Mouse (Mus musculus) cerebral cortex, adult 2 months (tissue): ENCODE results near the gene Hist1h1c.

Experiments
- whole genome bisulfite sequencing: fragments of 180-500 bp; shearing (Covaris S2); methylation state at CpG from one replicate; pipeline ENCODE4 v1.1.7; 2018; 5-methylcytosine and 5-hydroxymethylcytosine counted together

Gene Hist1h1c

GRCm38 (mm10) chr13:23738677-23739068 lies at the start of gene Hist1h1c:
Hist1h1c (plus strand) TSS chr13:23738808.
- WGBS, result under 1% methylated on average over 38 of the region's 38 CpGs

DNA sequence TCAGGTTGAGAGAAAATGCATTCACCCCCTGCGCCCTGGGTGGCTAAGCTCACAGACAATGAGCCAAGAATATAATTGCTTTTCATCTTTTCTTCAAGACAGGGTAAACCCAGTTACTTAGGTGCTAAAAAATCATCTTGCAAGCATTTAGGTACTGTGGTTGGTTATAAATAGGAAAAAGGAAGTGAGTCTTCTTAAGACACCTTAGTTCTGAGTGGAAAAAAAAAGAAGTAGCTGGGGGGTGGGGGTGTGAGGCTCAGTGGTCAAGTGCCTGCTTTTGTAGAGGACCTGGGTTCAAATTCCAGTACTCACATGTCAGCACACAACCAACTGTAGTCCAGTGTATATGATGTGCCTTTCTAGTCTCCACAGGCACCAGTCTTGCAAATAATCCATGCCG lies 49.7 kb upstream of the Hist1h1c start:
- 98% methylated on average over 2 of the region's 2 CpGs for WGBS

DNA sequence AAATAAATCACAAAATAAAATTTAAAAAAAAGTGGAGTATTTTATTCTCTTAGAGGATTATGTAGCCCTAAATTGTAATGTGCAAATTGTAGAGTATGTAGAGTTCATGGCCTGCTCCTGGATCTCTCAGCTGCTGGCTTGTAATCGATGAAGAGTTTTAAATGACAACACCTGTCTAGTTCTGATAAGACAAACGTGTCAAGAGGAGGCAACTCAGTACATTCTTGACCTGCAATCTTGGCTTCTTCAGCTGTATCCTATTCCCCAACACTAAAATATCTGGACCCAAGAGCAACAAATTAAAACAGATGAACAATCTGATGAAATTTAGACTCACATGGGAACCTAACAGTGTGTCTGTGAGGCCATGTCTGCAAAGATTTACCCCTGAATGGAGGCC lies 49.1 kb upstream of the Hist1h1c start:
- WGBS, result 84% methylated on average over 2 of the region's 2 CpGs

DNA sequence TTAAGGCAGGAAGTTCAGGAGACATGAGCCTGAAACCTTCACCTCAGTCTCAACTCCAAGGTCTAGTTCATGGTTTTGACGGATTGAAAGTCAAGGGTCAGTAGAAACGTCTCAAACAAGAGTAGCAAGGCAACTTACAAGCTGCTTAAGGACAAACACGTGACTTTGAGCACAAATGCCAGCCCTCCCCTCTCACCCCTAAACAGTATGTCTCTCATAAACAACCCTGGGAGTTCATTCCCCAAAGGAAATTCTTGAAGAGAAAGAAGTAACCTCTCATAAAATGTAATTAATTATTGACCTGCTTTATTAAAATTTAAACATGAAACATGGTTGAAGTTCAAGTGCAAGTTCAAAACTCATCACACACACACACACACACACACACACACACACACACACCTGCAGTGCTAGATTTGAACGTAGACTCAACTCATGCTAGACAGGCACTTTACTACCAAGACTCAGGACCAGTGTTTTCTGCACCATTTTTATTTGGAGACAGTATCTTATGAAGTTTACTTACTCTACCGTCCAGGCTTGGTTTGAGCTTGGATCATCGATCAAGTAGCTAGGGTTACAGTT lies 44.7 kb upstream of the Hist1h1c start:
- WGBS, result 86% methylated on average over 6 of the region's 6 CpGs

GRCm38 (mm10) chr13:23694956-23695355 lies 43.7 kb upstream of the Hist1h1c start:
- WGBS, result 97% methylated on average over 9 of the region's 9 CpGs

- 59% methylated on average over 13 of the region's 13 CpGs for WGBS
Observed at GRCm38 (mm10) chr13:23695514-23695913, 43.1 kb upstream of the Hist1h1c start, which contains the start of gene Hist1h1t. Hist1h1t (plus strand) TSS chr13:23695814.

GRCm38 (mm10) chr13:23696061-23696474 lies 42.5 kb upstream of the Hist1h1c start:
- WGBS, result 65% methylated on average over 15 of the region's 15 CpGs

GRCm38 (mm10) chr13:23697491-23698299 lies 40.9 kb upstream of the Hist1h1c start:
- WGBS, result under 1% methylated on average over 29 of the region's 32 CpGs

- WGBS, result under 1% methylated on average over 22 of the region's 22 CpGs
Observed at GRCm38 (mm10) chr13:23698300-23698693, 40.3 kb upstream of the Hist1h1c start, which contains the start of gene Hist1h4c. Hist1h4c (minus strand) TSS chr13:23698454.

DNA sequence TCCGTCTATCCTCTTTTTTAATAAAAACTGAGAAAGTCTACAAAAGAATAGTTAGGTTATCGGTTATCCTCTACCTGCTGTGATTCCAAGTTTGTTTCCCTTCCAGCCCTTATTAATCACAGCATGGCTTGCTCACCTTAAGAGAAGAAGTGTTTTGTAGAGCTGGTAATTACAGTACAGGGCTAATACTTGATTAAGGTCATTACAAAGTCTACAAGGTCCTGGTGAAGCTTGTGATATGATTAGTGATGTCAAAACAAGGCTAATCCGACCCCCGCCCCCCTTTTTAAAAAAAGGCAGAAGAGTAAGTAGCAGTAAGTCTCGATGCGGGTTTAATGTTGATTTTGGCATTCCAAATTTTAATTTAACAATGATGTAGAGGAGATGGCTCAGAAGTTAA lies 39.6 kb upstream of the Hist1h1c start:
- 42% methylated on average over 6 of the region's 6 CpGs for WGBS

- WGBS, result 54% methylated on average over 3 of the region's 3 CpGs
Observed at GRCm38 (mm10) chr13:23699767-23700166, 38.8 kb upstream of the Hist1h1c start.

DNA sequence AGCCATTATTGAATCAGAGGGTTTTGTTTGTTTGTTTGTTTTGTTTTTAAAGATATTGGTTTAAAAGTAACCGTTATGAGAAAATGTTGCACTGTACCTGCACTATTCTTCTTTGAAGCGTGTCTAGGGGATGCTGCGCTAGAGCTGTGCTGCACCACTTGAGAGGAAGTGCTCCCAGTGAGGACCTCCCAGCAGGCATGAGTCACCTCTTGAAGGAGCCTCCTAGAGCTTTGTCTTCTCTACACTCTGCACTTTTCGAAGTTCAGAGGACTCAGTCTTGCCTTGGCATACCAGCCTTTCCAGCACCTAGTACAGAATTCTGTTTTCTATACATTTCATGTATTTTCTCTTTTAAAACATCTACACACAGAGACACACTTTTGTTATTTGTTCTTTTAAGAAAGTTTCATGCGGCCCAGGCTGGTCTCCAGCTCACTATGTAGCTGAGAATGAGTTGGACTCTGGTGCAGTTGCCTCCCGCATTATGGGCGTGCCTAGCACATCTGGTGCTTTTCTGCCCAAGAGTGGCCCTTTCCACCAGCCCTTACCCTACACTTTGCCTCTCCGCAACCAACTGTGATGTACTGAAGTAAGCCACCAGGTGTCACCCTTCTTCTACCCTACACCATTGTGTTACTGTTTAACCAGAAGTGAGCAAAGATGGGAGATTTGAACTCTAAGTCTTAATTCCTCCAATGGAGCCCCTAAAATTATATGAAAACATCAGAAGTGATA lies 37.7 kb upstream of the Hist1h1c start:
- 19% methylated on average over 8 of the region's 8 CpGs for WGBS

DNA sequence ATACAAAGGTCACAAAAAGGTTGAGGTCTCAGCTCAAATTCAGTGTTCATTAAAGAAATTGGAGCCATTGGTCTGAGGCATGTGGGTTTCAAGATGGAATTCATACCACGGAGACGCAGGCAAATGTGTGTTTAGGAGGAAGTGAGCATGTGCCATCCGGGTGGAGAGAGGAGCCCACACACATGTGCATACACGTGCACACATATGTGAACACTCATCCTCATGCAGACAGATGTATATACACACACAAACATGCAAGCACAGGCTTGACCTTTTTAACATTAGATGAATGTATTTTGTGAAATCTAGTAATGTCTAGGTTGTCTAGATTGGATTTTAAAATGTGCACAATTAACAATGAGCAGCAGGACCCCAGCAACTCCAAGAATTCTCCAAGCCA lies 36.4 kb upstream of the Hist1h1c start:
- WGBS, result 80% methylated on average over 4 of the region's 4 CpGs

DNA sequence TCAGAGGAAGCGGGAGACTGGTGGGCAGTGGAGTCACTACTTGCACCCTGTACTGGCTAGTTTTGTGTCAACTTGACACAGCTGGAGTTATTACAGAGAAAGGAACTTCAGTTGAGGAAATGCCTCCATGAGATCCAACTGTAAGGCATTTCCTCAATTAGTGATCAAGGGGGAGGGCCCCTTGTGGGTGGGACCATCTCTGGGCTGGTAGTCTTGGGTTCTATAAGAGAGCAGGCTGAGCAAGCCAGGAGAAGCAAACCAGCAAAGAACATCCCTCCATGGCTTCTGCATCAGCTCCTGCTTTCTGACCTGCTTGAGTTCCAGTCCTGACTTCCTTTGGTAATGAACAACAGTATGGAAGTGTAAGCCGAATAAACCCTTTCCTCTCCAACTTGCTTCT lies 35.8 kb upstream of the Hist1h1c start:
- 78% methylated on average over 2 of the region's 2 CpGs for WGBS

DNA sequence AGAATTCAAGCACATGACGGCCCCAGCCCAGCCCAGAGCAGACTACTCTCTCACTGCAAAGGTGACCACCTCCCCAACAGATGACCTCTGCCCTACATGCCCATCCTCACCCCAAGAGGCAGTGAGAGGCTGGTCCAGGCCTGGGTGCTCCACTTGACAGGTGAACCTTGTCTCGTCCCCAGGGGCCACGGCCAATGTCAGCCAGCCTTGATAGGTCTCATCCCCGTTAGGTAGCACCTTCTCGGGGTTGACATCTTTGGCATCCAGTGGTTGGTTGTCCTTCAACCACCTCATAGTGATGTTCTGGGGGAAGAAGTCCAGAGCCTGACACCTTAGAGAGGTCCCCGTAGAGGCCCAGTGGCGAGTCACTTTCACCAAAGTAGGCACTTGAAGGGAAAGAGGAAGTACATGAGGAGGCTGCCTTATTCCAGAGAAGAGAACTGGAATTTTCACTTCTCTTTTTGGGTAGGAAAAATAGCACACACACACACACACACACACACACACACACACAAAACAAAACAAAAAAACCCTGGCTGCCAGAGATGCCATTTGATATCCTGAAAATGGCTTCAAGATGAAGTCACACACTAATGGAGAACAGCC lies 32.8 kb upstream of the Hist1h1c start:
- WGBS, result 91% methylated on average over 7 of the region's 7 CpGs

- 96% methylated on average over 12 of the region's 12 CpGs for WGBS
Observed at GRCm38 (mm10) chr13:23706771-23707170, 31.8 kb upstream of the Hist1h1c start.

GRCm38 (mm10) chr13:23708041-23708440 lies 30.6 kb upstream of the Hist1h1c start:
- 93% methylated on average over 4 of the region's 4 CpGs for WGBS

DNA sequence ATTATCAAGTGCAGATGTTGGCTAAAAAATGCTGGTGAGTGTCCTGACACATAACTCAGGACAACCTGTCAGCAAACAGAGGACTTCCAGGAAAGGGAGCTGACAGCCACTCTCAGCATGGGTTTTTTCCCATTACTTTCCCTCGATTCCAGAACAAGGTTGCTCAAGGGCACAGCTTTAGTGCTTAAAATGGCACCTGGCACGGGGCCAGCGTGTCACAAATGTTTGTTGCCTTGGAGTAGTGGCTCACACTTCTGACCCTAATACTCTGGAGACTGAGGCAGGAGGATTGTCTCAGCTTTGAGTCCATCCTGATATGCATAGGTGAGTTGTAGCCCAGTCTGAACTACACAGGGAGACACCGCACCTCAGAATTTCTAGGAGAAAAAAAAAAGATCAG lies 30.0 kb upstream of the Hist1h1c start:
- WGBS, result 70% methylated on average over 4 of the region's 4 CpGs

DNA sequence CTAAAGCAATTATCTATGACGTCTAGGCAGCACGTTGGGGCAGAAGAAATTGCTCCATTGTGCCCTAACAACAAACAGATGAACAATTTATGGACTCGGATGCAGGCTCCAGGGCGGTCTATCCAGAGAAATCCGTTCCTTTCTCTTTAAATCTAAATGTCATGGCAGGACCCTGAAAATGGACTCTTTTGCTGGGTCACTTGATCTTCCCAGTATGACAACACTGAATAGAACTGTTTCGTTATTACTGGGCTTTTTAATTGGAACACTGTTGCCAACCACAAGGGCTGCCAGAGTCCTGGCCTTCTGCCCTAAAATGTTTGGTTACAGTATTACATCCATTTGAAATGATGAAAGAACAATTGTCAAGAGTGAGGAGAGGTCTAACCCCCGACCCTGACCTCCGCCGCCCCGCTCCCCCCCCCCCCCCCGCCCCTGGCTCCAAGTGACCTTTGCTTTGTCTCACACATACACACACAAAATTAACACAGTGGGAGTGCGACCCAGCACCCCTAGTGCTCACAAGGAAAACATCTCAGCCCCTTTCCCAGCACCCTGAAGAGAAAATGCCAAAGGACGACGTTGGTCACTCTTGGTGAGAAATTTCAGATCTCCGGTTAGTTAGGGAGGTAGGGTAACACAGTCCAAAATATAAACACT lies 28.8 kb upstream of the Hist1h1c start:
- 22% methylated on average over 15 of the region's 15 CpGs for WGBS

DNA sequence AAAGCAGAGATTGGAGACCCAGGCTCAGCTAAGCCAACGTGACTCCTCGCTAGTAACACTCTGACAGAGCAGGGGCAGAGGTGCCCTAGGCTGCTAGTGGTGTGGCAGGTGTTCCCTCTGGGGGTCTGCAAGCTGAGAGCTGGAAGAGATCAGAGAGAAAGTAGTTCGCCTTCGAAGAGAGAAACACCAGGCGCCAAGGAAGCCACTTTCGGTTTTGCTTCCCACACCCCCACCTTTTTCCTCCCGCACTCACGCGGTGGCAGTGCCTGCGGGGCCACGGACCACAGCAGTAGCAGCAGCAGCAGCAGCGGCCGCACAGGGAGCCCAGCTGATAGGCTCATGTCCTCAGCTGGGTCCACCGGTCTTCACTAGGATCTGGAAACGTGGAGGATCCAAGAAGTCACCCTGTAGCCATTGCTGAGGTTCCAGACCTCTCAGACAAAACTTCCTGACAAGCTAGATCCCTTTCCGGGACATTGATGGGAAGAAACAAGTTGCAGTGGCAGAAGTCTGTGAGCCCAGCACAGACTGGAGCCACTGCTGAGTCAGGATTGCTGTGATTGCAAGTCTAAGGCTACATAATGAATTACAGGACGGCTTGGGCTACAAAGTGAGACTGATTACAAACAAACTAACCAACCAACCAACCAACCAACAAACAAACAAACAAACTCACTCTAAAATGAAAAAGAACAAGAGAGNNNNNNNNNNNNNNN lies 28.1 kb upstream of the Hist1h1c start, which contains the start of gene Hfe:
Gene Hfe, minus strand, starts transcription at position 481 of the 716 bp plus-strand sequence.
- 4% methylated on average over 17 of the region's 17 CpGs for WGBS
